Mouse (Mus musculus) embryo, embryonic 10.5 days (tissue): ENCODE measurements around the gene Anxa2.

Source experiments
- DNase-seq: peaks from one replicate; pipeline ENCODE4 v3.0.0-alpha.2; 2015; ENCODE audit warnings: low spot score

The Anxa2 gene

DNA sequence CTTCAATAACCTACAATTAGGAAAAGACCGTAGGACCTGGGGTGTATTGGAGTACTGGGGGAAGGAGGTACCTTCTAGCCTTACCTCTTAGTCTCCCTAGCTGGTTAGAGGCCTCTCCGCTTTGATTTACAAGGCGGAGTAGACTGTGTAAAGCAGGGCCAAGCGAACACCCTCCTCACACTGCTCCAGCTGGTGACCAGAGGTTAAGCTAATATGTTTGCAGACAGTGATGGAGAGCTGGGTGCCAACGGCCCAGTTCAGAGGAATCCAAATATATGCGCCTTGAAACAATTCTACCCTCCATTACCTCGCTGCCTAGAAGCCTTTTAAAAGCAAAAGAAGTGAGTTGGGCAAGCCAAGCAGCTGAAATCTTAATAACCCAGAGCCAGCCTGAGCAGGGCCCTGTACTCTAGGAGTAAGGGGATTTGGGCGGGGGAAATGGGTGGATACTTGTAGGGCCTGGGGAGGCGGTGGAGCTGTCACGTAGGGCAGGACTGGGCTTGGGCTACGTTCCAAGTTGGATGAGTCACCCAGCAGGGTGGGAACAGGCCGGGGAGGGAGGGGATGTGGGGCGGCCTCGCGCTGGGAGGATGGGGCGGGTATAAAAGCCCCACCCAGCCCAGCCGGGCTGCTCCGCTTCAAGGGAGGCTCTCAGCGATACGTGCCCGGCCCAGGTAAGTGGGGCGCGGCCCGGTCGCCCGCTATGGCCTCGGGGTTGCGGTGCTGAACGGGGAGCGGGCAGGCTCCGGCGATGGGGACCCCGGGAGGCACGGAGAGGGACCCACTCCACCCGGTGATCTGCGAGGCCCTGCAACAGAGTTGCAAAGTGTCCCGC is at the start of gene Anxa2:
Gene Anxa2, plus strand, starts transcription at position 555 of the 835 bp plus-strand sequence.
- DNase-seq = peak; percentile 77

DNA sequence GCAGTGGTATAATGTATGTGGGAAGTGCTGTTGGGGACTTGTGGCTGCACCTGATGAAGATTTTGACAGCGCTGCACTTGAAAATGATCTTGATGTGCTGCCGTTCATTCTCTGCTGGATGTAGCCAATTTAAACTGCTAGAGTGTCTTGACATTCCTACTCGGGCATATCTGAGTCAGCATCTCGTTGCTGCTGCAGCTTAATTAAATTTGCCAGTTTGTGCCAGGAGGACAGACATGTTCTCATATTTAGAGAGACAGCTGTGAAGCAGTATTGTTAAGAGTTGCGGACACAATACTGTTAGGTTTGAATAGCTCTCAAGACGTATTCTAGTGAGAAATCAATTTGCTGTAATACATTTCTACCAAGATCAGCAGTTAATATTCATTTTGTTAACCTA is 48.7 kb upstream of the Anxa2 start:
- DNase-seq = no peak

DNA sequence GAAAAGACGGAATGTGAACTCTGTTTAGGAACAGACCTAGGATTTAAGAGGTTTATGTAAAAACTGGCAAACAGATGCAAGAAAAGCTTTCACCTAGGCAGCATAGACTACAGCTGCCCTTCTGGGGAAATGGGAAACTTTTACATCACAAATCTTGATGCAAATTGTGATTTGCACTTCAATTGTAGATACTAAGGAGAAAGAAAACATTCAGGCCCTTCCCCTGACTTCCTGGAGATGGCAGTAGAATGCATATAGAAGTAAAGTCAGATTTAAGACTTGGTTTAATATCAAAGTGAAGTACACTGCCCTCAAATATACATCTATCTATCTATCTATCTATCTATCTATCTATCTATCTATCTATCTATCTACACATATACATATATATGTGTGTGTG is 33.9 kb upstream of the Anxa2 start:
- peak; percentile 17 for DNase-seq

DNA sequence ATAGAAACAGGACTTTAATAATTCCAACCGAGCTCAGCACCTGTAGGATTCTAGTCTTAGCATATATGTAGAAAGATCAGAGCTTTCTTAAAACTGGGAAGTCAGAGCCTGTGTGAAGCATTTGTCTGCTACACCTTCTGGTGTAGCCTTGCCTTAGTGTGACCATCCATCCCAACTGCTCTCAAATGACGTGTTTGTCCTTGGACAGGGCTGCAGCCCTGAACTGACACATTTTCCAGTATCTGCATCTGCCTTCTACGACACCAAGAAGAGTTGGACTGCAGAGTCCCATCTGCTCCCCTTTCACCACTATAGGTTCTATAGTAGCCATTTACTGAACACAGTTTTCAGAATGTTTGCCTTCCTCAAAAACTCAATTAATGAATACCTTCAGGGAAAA is 22.9 kb upstream of the Anxa2 start:
- no peak for DNase-seq

DNA sequence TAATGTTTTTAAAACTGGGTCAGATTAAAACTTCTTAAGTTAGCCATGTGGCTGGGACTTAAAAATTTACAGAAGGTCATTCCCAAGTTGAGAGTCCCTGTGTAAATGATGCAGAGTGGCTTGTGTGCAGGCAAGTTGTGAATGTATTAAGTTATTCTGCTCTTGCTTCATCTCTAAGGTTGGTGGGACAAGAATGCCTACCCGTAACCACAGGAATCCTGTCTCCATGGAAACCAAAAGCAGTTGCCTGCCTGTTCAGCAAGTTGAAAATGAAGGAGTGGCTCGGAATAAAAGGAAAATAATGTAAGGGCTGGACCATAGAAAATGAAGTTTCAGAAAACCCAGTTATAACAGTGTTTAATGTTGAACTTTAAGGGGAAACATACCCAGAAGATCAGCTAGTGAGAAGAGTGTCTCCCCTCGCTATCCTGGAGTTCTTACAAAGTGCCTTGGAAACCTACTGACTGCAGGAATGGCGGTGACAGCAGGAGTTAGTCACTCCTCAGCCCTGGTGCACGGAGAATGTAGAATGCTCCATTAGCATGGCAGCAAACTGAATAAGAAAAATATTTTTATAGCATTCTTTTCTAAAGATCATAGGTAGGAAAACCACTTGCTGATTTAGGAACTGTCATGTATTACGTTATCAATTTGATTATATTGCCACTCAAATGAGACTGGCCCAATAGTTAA is 21.4 kb upstream of the Anxa2 start:
- DNase-seq = peak; percentile 72

DNA sequence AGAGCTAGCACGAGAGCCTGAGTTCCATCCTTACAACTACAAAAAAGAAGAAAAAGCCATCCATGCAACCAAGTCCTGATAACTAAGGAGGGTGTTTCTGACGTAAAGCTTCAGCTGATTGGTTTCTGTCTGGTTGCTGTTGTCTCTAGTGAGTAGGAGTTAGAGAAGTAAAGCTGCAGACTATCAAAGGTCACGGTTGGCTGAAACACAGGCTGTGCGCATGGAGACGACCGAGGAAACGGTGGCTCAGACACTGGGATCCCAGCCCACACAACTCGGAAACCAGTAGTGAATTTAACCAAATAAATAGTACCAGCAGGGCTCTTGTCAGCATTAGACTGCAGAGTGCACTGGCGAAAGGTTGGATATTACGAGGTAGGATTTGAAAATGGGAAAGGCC is 18.2 kb upstream of the Anxa2 start:
- DNase-seq = no peak

DNA sequence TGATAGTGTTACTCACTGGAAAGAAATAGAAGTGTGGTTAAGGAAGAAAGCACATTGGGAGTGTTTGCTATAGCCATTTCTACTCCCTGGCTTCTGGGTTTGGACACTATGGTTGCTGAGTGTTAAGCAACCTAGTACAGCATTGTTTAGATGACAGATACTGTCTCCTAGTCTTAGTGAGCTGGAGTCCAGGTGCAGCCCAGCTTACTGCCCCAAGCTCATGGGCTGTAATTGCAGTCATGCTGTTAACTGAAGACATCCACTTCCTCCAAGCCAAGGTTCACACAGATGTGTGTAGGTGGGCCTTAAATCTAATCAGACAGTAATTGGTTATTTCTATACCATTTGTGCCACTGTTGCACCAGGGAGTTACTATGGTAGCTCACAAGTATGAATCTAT is 17.8 kb upstream of the Anxa2 start:
- no peak for DNase-seq

DNA sequence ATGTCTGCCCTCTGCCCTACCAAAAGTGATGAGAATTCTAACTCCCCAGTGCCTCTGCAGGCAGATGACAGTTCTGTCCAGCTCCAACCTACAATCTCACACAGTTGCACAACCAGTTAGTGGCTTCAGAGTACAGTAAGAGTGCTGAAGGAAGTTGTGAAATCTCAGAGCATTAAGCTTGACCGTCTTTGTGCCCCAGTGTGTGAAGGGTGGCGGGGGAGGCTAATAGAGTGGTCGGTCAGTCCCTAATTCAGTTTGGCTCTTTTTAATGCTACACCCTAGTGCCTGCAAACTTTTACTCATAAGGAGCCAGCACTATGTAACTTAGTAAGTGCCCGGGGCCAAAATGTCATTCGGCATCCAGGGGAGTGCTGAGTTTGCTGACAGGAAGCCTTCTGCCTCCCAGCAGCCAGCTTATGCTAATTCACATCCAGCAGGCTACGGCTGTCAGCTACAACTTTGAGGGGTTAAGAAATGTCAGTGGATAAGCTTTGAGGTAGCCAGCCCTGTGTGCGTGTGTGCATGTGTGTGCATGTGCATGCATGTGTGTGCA is 13.5 kb upstream of the Anxa2 start:
- peak; percentile 49 for DNase-seq

DNA sequence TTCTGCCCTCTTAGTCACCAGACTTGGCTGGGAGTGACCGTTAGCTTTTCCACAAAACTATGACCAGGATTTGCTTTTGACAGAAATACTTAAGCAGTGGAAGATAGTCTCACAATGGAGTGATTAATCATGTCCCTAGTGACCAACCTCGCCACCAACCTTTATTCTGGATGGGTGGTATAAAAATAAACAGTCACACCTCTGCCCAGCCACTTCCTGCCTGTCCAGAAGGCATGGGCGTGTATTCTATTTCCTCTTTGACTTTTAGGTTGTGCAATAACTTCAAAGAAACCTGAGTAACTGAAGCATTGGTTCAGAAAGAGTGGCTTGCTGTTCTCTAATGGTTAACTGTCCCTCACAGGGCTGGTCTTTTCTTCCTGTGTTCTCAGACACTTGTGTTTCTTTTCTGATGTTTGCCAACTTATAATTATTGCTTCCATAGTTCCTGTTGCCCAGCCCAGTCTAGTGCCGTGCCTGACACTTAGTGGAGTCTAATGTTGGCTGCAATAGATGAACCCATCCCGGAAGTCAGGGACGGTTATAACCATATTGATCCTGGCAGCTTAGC is 10.9 kb upstream of the Anxa2 start:
- DNase-seq = no peak

DNA sequence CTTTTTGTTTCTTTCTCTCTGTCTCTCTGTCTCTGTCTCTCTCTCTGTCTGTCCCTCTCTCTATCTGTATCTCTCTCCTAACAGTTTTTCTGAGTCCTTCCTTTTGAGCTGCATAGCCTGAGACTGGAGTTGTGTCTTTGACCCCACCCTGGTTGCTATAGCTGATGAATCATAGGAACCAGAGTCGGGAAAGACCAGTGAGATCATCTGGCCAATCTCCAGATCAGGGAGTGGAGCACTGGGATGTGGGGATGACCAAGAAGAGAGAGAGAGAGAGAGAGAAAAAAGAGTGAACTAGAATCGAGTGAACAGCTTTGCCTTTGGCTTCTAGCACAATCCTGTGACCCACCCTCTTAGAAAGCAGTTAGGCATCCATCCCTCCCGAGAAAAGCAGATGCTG is 10.2 kb upstream of the Anxa2 start:
- DNase-seq = no peak

DNA sequence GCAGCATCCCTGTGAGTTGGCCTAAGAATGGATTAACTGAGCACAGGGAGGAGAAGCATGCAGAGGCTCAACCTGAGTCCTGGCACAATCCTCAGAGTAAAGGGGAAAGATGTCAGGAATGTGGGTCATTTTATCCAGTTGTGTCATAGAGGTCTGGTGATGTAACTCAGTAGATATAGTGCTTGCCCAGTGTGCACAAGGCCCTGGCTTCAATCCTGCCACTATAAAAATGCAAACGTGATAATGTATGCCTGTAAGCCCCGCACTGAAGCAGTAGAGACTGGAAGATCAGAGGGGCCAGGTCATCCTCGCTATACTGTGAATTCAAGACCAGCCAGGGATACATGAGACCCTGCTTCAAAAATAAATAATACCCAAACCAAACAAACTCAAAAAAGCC is 4.6 kb upstream of the Anxa2 start:
- no peak for DNase-seq

DNA sequence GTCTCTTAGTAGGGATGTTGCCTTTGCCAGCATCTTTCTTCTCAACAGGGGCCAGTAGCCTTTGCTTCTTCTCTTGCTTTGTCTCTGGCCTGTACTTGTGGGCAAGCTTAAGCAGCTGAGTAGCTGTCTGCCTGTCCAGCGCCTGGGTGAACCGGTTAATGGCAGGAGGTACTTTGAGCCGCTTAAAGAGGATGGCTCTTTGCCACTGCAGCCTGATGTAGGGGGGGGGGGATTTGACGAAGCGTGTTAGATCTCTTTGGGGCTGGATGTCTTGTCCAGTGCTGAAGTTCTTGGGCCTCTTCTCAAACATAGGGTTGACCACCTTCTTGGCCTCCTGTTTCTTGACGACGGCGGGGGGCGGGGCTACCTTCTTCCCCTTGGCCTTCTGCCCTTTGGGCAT is 2.8 kb upstream of the Anxa2 start:
- DNase-seq = no peak

DNA sequence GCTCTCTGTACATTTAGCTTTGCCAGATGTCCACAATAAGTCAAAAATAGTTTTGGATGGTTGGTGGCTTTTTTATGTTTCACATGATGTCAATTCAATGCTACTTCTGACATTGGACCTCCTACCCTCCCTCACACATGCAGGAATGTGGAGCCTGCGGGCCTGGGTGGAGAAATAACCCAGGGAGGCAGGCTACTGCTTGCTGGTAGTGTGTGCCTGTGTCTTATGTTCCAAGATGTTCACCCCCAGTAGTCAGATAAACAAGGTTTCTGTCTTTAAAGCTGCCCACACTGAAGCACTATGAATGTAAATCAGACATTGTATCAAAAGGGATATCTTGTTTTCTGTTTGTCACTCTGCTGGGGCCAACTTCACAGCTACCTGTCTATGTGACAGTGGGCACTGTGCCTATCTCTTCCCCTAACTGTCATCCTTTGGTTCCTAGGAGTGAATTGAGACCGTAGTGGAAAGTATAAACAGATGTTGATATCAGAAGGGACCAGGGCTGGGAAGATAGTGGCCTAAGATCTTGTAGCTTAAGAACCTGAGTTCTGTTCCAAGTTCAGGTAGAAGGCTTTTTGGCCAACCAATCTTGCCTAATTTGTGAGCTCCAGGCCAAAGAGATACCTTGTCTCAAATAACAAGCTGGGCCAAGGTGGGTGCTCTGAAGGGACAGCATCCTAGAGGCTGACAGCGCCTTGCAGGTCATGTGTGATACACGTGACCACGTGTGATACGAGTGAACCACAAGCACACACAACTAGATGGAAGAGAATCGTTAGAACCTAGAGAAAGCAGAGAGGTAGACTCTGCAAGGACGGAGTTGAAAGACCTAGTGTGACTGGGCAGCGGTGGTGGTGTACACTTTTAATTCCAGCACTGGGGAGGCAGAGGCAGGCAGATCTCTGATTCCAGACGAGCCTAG is 1.3 kb upstream of the Anxa2 start:
- no peak for DNase-seq

DNA sequence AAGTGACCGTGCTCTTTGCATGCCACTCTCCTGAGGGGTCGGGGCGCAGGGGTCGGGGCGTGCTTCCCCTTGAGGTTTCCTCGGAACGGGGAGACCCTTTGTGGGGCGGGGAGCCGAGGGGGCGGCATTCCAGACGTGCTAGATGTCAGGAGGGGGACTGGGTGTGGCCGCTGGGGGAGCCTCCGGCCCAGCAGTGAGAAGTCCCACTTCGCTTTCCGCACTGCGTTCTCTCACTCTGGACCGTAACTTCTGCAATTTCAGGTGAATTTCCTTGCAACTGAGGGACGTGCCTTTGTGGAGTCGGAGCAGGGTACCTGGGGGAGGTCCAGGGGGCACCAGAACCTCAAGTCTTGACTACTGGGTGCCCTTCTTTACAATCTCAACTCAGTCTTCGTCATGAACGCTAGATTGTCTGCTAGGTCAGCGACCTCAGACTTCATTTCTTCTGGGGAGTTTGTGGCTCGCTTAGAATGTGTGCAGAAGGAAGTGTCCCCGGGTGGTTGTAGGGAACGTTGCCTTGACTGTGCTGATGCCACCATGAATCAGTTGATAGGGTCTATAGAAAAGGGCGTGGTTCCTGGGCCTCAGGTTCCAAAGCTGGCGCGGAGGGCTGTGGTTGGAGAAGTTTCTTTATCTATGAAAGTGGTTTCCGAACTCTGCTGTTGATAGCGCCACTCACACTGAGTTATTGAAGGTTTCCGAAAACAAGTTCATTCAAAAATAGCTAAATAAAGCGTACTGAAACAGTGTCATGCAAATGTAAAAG is 664 bp downstream of the Anxa2 start:
- DNase-seq = peak; percentile 43

DNA sequence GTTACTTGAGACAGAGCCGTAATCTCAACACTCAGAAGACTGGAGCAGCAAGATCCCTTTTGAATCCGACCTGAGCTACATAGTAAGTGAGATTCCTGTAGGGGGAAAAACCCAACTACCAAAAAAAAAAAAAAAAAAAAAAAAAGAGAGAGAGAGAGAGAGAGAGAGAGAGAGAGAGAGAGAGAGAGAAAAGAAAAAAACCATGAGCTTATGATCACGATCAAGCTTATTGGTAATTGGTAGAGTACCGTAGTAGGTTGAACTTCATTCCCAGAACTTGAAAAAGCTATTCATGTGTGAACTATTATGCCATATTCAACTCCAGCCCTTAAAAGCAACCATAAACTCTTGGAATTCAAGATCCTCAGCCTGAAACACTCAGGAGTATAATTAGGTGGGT is 1.3 kb downstream of the Anxa2 start:
- no peak for DNase-seq

DNA sequence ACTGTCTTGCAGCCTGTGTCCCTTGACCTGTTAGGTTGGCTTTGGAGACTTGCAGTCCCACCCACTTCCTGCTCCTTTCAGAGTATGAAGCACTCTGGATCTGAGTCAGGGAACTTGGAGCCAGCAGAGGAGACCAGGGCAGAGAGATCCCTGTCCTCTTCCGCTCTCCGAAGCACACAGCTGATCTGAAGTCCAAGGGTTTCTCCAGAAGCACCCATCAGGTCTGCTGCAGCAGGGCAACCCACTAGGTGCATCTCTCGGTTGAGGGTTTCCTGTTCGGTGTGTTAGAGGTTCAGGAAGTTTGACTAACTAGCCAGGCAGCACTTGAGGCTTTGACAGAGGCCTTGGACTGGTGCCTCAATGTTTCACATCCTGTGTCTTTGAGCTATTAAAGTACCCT is 2.0 kb downstream of the Anxa2 start:
- DNase-seq = peak; percentile 23

DNA sequence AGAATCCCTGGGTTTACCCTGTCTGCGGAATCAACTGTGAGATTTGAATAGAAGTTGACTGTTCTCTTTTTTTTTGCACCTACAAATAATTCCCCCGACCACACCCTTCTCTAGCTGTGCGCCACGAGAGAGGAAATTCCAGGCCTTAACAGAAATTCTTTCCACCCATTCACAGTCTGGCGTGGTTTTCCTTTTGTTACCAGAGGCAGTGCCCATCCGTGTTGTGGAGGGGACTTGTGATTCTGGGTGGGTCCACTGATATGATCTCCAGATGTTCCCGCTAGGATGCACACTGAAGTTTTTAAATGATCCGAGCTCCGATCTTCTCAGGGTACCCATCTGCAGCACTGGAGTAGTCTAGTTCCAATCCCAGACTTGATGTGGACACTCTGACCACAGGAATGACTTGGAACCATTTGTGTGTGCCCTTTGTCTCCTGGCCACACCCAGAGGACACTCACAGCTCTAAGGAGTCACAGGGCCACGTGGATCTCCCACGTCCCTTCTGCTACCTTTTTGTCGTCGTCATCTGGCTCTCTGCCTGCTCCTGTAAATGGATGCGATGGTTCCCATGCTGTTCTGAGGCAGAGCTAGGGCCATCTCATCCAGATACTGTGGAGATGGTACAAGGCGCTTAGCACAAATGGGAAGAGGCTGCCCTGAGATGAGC is 3.1 kb downstream of the Anxa2 start:
- no peak for DNase-seq

DNA sequence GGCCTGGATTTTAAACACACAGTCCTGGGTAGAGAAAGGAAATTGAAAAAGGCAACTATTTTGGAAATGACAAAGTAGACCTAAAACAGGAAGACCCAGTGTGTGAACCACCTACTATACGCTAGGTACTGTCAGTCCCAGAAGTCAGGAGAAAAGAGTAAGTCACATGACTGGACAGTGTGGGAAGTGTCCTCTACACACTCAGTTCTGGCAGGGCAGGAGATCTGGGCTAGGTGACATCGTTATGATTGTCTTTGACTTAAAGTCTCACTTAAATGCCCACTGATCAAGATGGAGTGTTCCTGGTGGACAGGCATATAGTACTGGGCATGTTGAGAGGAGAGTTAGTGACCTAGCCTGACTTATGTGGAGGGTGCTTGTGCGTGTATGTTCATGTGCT is 3.7 kb downstream of the Anxa2 start:
- DNase-seq = no peak

DNA sequence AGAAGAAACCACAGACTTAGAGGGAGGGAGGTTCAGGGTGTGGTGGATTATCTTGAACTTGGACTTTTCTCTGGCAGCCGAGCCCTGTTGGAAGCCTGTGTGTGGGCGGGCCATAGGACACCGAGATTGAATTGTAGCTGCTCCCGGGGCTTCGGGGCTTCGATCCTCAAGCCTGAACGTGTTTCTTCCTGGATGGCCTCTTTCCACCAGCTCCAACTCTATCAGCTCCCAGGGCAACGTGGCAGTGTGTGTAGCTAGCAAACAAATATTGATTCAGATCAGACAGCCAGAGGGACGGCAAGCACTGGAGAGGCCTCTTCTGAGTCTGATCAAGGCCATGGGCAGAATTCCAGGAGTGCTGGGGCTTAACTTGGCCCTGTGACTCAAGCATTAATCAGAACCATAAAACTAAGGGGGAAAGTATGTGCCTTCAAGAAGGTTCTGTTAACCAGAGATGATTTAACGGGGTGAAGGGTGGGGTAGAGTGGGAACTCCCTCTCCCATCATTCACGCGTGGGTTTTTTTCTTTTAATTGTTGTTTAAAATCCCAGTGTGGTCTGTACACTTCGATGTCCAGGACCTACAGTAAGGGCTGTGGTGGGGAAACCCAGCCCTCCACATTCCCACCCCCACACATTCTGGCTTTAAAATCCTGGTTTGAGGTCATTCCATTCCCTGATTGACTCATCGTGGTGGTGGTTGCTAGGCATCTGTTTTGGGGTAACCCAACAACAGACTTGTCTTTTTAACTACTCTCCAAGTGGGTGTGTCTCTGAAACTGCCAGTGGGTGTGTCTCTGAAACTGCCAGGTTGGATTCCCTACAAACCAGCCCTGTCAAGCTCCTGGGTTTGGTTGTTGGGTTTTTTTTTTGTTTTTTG is 4.6 kb downstream of the Anxa2 start:
- DNase-seq = peak; percentile 47

DNA sequence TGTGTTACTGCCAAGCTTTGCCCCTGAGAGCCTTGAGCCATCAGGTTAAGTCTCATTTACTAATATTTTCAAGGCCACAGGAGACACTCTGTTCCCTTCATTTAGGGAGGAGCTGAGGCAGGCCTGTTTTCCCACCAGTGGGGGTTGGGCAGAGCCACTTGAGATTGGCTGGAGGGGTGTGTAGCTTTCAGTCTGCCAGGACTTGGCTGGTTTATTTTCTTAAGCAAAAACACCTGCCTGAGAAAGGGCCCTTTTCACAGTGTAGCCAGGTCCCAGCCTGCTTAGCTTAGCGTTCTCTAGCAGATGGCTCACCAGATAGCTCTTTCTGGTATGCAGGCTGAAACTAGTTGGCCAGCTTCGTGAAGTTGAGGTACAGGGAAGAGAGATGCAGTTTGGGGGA is 5.6 kb downstream of the Anxa2 start:
- peak; percentile 73 for DNase-seq
